Mouse (Mus musculus) layer of hippocampus, postnatal 10 days (tissue): ENCODE results near the gene Unc80. TPM values are rescaled to one million over a fixed set of nuclear protein-coding genes. Genes with fewer than 3 reads are reported as not detected.
"Not testable (repeated sequence)": the region's sequence is repeated elsewhere in the genome, so short reads cannot be mapped to it uniquely, and the experiment has no call there.

Source experiments
- DNase-seq, 2 experiments: peaks; one replicate each; pipeline ENCODE4 v3.0.0; 2021; ENCODE audit warnings: low spot score in 2 of 2
- total RNA-seq, 2 experiments: library from RNA; stranded (reverse); gene quantifications; 2 replicates each; pipeline ENCODE4 v1.2.3; 2021

Gene Unc80
- total RNA-seq, 2 experiments from 2014 or later = 95.2 to 99.4 TPM

DNA sequence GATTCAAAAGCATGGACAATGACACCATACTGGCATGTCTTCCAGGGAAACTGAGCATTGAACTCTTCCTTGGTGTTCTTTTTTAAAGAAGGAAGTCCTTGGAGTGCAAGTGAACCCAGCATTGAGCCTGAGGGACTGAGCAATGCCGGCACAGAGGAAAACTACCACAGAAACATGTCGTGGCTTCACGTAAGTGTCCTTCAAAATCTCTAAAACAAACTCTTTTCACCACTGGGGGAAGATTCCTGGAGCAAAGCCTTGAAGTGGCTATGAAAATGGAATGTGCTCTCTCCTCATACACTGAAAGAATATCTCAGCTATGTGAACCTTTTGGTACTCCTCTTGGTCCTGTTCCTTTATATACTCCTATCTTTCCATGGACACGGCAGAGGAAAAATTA, 140.1 kb downstream of the Unc80 start:
- no peak for DNase-seq

DNA sequence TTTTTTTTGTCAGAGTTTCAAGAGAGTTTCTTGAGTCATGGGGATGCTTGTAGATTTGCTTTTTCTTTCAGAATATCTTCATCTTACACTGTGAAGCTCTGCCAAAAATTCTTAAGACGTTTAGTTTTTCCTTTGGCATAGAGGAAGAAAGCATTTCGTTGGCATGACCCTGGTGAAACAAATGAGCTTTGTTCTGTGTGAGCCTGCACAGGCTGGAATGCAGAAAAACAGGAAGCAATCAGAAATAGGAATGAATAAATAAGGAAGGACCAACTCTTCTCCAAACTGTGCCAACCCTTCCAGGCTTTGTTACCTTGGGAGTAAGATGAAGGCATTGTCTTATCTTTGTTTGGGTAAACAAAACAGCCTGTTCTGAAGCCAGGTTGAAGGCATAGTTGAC, 149.0 kb downstream of the Unc80 start:
- no peak for DNase-seq

DNA sequence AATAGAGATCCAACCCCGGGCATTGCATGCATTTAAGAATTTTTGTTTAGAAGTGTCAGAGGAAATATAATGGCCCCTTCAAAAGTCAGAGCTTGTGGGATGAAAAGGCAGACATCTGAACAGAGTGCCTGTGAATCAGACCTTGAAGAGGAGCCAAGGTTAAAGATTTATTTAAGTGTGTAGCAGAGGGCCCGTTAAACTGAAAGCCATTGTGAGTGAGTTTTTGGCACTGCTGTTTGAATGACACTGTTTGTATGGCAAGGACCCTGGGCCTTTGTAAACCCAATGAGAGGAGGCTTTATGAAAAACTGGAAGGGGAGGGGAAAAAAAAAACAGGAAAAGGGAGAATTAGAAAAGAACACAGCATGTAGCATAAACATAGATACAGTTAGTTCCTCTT, 170.0 kb downstream of the Unc80 start:
- no peak for DNase-seq

GRCm38 (mm10) chr1:66646894-66647293, 178.7 kb downstream of the Unc80 start:
- DNase-seq = no peak

DNA sequence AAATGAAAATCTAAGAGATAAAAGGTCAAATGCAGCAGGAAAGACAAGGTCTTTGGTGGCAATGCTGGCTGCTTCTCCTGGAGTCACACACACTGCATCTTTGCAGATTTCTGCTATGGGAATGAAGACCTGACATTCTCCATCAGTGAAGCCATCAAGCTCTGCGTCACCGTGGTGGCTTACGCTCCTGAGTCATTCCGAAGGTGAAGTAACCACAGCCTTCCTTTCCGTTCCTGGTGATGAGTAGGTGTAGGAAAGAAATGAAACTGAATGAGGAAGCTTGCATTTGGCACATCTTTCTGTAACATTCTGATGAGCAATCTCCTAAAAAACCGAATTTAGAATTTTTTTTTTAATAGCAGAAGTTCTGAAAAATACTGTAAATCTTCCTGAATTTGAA, 181.4 kb downstream of the Unc80 start:
- no peak for DNase-seq

DNA sequence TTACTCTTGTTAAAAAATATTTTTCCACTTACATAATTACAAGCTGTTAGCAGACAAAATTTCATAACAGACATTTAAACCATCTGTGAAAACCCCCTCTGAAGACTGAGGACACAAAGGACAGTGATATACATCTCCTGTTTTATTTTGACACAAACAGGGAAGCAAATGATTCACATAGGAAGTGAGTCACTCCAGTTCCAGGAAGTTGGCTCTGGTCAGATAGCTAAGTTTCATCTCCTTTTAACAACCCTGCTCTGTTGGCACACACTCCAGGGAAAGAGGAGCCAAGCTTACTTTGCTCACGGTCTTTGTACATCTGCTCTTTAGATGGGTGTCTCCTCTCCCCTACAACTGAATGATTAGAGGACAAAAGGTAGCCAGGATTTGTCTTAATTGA, 181.8 kb downstream of the Unc80 start:
- DNase-seq = no peak

GRCm38 (mm10) chr1:66655119-66655746, 187.1 kb downstream of the Unc80 start:
- DNase-seq = peak; percentile 23 to 46

DNA sequence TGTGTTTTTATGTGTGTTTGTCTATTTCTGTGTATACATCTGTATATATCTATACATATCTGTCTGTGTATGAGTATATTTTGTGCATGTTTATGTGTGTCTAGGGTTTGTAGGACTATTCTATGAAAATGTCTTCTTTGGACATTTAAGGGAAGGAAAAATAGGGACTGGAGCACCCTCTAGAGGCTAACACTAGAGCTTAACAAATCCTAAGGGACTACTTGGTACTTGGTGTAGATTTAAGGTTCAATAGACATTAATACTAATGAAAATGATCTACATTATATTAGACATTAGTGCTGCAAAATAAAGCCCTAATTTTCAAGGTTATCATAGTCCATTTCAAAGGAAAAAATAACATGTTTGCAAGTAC, 187.6 kb downstream of the Unc80 start:
- DNase-seq = no peak

DNA sequence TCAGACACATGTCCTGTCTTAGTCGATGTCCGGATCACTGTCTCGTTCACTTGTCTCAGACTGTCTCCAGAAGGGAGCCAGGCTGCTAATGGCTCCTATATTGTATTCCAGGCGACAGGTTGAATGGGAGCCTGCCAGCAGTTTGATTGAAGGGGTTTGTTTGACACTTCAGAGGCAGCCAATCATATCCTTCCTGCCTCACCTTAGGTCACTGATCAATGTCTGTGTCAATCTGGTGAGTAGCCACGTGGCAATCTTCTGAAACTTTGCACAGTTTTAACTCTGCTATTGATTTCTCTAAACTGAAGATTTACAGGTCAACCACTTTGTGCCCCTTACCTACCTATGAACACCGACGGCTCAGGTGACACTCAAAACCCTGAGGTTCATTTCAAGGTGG, 203.3 kb downstream of the Unc80 start:
- no peak for DNase-seq

DNA sequence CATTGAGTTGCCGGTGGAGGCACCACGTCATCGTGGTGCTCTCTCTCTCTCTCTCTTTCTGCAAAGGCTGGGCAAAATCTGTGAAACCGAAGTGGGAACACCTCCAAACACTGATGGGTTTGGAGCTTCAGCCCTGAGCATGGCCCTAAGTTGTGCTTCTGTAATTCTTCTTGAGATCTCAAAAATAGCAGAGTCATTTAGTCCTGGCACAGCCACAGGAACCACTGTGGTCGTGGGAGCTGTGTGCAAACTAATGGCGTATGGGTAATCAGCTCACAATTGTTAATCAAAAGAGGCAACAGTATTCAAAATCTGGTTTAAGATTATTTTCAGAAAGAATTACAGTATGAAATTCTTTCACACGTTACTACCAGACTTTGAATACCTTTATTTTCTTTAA, 204.6 kb downstream of the Unc80 start:
- DNase-seq = no peak

- no peak for DNase-seq
Observed at GRCm38 (mm10) chr1:66677928-66678327, 209.8 kb downstream of the Unc80 start.

DNA sequence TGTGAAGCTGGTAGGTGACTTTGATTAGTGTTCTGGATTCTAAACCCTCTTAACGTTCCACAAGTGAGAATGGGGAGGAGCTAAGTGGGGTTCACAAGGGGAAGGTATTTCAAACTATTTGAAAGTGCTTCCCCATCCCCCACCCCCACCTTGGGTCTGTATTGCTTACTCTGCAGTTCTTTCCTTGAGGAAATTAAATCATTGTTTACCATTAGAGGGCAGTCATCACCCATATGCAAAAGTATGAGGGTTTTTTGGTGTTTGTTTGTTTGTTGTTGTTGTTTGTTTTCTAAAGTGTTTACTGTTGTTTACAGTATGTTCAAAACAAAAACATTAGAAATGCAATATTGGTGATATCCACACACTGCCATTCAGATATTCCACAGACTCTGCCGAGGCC, 210.5 kb downstream of the Unc80 start:
- DNase-seq = no peak

GRCm38 (mm10) chr1:66682974-66683373, 214.8 kb downstream of the Unc80 start:
- DNase-seq = no peak

- no peak for DNase-seq
Observed at GRCm38 (mm10) chr1:66691772-66692171, 223.6 kb downstream of the Unc80 start.

DNA sequence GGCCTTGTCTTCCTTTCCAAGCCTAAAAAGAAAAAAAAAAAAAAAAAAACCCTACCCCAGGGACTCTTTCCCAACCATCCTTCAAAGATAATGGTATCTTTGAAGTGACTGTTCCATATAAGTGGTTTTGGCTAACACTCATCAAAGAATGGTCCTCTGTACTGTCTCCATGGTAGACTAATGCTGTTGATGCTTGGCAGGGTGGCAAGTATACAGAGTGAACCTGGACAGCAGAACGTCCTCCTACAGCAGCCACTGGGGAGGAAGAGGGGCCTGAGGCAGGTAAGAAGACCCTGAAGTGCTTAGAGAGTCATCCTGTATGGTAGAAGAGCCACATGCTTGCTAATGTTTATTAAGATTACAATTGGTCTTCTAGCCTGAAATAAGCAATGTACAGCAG, 224.1 kb downstream of the Unc80 start:
- DNase-seq = no peak

GRCm38 (mm10) chr1:66692780-66693392, 224.7 kb downstream of the Unc80 start:
- no peak for DNase-seq

DNA sequence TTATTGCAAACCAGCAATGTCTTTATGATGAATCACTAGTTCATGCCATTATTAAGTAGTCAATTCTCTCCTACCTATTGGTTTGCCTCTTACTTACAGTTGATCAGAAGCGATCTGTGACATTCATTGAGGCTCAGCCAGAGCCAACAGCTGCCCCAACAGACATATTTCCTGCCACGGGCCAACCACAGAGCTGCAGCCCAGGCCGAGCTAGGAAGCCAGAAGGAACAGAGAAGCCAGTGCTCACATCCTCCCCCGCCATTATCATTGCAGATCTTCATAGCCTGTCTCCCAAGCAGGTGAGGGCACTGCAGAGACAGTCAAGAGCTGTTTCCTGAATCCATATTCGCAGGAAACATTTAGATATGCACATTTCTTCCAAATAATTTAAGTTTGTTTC, 226.1 kb downstream of the Unc80 start:
- no peak for DNase-seq

GRCm38 (mm10) chr1:66695296-66695695, 227.1 kb downstream of the Unc80 start:
- DNase-seq = no peak

- not testable (repeated sequence) for DNase-seq
Observed at GRCm38 (mm10) chr1:66699630-66700029, 231.5 kb downstream of the Unc80 start.

DNA sequence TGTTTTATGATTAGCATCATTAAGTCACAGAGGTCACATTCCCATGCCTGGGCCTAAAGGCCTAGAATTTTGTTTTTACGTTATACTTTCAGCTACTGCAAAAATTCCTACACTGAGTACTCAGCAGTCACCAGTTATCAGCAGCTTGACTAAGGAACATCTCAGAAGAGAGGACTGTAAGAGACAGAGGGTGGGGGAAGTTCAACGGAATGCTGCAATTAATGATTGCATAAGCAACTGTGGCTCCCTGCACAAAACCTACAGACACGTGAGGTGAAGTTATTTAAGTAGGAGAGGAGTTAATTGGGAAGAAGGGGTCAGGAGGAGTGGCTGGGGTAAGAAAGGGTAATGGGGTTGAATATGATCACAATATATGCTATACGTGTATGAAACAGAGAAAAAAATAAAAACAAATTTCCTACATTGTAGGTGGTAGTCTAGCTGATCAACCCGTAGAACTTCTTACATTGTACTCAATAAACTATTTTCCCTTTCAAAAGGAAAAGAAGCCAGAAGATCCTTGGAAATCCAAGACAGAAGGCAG, 232.1 kb downstream of the Unc80 start:
- DNase-seq = no peak

- peak; percentile 88 to 93 for DNase-seq
Observed at GRCm38 (mm10) chr1:66700693-66701575, 232.8 kb downstream of the Unc80 start, which contains the start of gene Rpe. Gene Rpe (plus strand): TSS chr1:66700831.

DNA sequence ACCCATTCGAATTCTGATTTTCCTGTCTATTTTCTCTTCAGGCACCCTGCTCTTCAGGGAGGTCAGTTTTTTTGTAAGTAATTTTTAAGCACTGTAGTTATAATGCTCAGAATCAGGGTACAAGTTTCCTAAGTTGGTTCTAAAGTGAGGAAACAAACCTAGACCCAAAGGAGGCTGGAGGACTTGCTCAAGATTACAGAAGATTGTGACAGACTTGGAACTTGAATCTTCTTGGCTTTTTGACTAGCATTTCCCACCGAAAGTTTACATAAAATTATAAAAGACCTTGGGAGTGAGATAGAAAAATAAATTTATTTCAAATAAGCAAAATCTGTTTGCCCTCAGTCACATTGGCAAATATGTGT, 233.4 kb downstream of the Unc80 start:
- no peak for DNase-seq
